Mouse (Mus musculus) intestine, embryonic 15.5 days (tissue): ENCODE results near the gene Sdc3. TPM values are rescaled to one million over a fixed set of nuclear protein-coding genes. Genes with fewer than 3 reads are reported as not detected.
A peak's percentile ranks its signal among the peaks of the same experiment; 100 is the strongest.

ENCODE experiments used
- ATAC-seq: fragments of 200-750 bp; cut with Nextera tagmentation; 2 replicates; pipeline ENCODE4 v1.8.0; 2017; ENCODE audit warnings: moderate TSS enrichment, moderate library complexity
- H3K27ac ChIP-seq: fragments of 300-500 bp; sonication (generic); 2 replicates; pipeline ENCODE4 v1.5.1; 2015; ENCODE audit warnings: mild to moderate bottlenecking, inconsistent platforms
- H3K27me3 ChIP-seq: fragments of 300-500 bp; sonication (generic); replicated peaks from 2 replicates; pipeline ENCODE4 v1.6.1; 2015; ENCODE audit warnings: inconsistent platforms
- H3K36me3 ChIP-seq: fragments of 300-500 bp; sonication (generic); 2 replicates; pipeline ENCODE4 v1.6.1; 2015; ENCODE audit warnings: inconsistent platforms
- H3K4me1 ChIP-seq: fragments of 300-500 bp; sonication (generic); replicated peaks from 2 replicates; pipeline ENCODE4 v1.6.1; 2015; ENCODE audit warnings: inconsistent platforms
- H3K4me2 ChIP-seq: fragments of 300-500 bp; sonication (generic); replicated peaks from 2 replicates; pipeline ENCODE4 v1.6.1; 2015; ENCODE audit warnings: mild to moderate bottlenecking, inconsistent platforms
- H3K4me3 ChIP-seq: fragments of 300-500 bp; sonication (generic); replicated peaks from 2 replicates; pipeline ENCODE4 v1.5.1; 2015; ENCODE audit warnings: inconsistent platforms
- H3K9ac ChIP-seq: fragments of 300-500 bp; sonication (generic); 2 replicates; pipeline ENCODE4 v1.6.1; 2015; ENCODE audit warnings: inconsistent platforms
- H3K9me3 ChIP-seq: fragments of 300-500 bp; sonication (generic); 2 replicates; pipeline ENCODE4 v1.6.1; 2016; ENCODE audit warnings: inconsistent platforms
- WGBS: fragments of 180-500 bp; shearing (Covaris S2); methylation state at CpG from one replicate; pipeline ENCODE4 v1.1.7; 2015; 5-methylcytosine and 5-hydroxymethylcytosine counted together
- polyA plus RNA-seq: library from polyadenylated mRNA; unstranded; fragments of >200 nt; fragmentation: Nextera tagmentation; extraction: Ambion mirVana; gene quantifications from 2 replicates; pipeline ENCODE4 v1.2.1, GENCODE M21; 2015

Sdc3 gene
- polyA plus RNA-seq, 1 experiment from 2014 or later: 20.3 TPM

DNA sequence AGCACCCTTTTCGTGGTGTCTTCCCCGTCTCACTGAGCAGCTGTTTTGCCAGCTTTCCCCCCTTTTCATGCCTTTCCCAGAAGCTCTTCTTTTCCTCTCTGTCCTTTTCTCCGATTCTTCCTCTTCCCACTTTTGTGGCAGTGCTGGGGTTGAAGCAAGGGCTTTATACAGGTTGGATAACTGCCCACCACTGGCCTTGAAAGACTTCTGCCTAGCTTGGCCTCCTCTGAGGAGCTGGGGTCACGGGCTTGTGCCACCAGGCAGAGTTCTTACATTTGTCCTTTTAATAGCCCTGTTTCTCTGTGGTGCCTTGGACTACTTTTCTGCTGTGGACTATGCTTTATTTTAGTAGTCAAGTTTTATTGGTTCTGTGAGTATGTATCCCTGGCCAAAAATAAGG lies 25.4 kb upstream of the Sdc3 start:
- H3K4me1 ChIP-seq: no peaks in the 10 kb centered on the region
- no peaks in the 10 kb centered on the region for H3K27me3 ChIP-seq
- H3K9ac ChIP-seq: no peak overlapping the region
- H3K4me2 ChIP-seq: no peak overlapping the region
- H3K9me3 ChIP-seq: no peaks in the 10 kb centered on the region
- 93% methylated on average over 4 of the region's 4 CpGs for WGBS
- no peak overlapping the region for H3K4me3 ChIP-seq
- peaks cover 56% of the 10 kb centered on the region for H3K36me3 ChIP-seq
- no peak overlapping the region for H3K27ac ChIP-seq
- no peak for ATAC-seq

DNA sequence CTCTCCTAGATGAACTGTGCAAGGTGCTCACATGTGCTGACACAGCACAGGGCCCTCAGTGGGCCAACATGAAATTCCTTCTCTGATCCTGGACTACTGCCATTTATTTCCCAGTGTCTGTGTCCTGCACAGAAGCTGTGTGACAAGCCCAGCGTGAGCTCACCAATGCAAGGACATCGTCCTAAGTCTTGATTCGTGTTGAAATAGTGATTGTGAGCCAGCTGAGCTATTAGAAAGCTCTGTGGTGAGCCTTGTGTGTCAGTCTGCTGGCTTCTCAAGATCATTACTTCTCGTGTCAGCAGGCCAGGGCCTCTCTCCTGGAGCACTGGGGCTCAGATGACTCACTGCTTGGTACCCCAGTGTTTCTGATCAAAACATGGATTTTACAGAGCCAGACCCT lies 18.4 kb upstream of the Sdc3 start:
- no peak overlapping the region for H3K4me2 ChIP-seq
- no peaks in the 10 kb centered on the region for H3K9me3 ChIP-seq
- H3K4me3 ChIP-seq: no peak overlapping the region
- H3K9ac ChIP-seq: no peak overlapping the region
- H3K27me3 ChIP-seq: no peaks in the 10 kb centered on the region
- H3K4me1 ChIP-seq: peaks cover 4% of the 10 kb centered on the region; the same call in 1 of the 2 replicates
- H3K27ac ChIP-seq: no peak overlapping the region
- no peak for ATAC-seq
- peaks cover 46% of the 10 kb centered on the region for H3K36me3 ChIP-seq
- WGBS: 88% methylated on average over 4 of the region's 4 CpGs

DNA sequence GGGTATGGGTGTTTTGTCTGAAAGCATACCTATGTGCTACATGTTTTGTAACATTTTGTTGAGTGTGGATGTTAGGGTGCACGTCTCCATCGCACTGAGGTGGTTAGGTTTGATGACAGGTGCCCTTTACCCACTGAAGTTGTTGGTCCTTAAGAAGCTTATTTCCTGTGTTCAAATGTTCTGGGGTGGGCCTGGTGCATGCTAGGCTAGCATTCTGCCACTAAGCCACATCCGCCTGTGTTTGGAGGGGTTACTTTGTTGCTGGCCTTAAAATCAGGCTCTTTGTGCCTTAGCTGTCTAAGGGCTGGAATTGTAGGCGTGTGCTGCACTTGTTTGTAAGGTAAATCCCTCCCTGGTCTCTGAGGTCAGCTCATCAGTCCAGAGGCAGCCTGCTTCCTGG lies 17.5 kb upstream of the Sdc3 start:
- Histone ChIP-seq H3K9ac (no peak overlapping the region), H3K4me1 (peaks cover 4% of the 10 kb centered on the region; the same call in 1 of the 2 replicates), H3K4me2 (no peak overlapping the region), H3K27ac (no peak overlapping the region), H3K36me3 (peaks cover 56% of the 10 kb centered on the region), H3K27me3 (no peaks in the 10 kb centered on the region), H3K9me3 (no peaks in the 10 kb centered on the region), H3K4me3 (no peak overlapping the region)
- no peak for ATAC-seq
- WGBS: 94% methylated on average over 4 of the region's 4 CpGs

DNA sequence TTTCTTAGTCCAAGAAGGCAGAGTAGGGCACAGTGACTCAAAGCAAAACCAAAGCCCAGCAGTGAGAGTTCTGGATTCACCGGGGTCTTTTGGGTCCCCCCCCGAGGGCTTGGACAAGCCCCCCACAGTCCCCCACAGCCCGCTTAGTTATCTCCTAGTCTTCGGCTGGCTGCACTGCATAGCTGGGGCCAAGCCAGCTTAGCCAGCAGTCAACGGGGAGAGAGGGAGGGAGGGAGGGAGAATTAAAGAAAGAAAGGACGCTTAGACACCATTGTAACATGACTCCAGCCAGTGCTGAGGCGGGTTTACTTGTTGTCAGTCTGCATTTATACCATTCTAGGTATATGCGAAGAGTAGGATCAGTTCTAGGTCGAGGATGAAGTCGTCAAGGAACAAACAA lies 14.7 kb upstream of the Sdc3 start:
- Histone ChIP-seq H3K9ac (no peak overlapping the region), H3K36me3 (peaks cover 48% of the 10 kb centered on the region), H3K4me3 (no peak overlapping the region), H3K4me1 (peaks cover 4% of the 10 kb centered on the region; the same call in 1 of the 2 replicates), H3K4me2 (no peak overlapping the region), H3K27ac (no peak overlapping the region), H3K27me3 (no peaks in the 10 kb centered on the region), H3K9me3 (no peaks in the 10 kb centered on the region)
- 51% methylated on average over 10 of the region's 10 CpGs for WGBS
- ATAC-seq: no peak

DNA sequence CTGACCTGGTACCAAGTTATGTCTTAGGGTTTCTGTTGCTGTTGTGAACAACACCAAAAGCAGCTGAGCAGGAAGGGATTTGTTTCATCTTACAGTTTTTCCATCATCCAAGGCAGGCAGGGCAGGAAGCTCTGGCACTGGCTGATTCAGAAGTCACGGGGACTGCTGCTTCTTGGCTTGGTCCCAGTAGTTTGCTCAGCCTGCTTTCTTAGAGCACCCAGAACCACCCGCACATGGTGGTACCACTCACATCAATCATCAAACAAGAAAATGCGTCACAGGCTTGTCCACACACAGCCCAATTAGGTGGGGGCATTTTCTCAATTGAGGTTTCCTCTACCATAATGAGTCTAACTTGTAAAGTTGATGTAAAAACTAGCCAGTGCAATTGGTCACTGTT lies 13.3 kb upstream of the Sdc3 start:
- H3K9ac ChIP-seq: no peak overlapping the region
- H3K4me3 ChIP-seq: no peak overlapping the region
- peaks cover 35% of the 10 kb centered on the region for H3K36me3 ChIP-seq
- H3K27ac ChIP-seq: no peak overlapping the region
- 74% methylated on average over 3 of the region's 3 CpGs for WGBS
- no peak overlapping the region for H3K4me2 ChIP-seq
- no peak for ATAC-seq
- no peaks in the 10 kb centered on the region for H3K27me3 ChIP-seq
- H3K4me1 ChIP-seq: peaks cover 4% of the 10 kb centered on the region; the same call in 1 of the 2 replicates
- no peaks in the 10 kb centered on the region for H3K9me3 ChIP-seq

DNA sequence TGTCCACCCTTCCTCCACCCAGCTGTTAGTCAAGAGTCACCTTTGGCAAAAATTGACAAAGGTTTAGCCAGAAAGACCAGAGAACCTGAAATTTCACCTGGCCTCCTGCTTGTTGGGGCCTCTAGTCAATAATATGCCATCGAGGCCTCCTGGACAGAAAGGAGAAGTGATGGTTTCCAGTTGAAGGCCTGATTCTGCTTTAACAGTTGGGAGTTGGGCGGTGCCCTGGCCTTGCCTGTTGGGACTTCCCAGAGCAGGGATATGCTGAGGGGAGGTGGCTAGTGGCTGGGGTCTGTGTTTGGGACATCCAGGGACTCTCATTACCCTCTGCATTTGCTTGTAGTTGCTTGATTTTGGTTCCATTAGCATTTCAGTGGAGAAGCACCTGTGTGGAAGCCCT lies 9.8 kb upstream of the Sdc3 start:
- Histone ChIP-seq H3K27ac (no peak overlapping the region), H3K27me3 (no peaks in the 10 kb centered on the region), H3K4me1 (peaks cover 3% of the 10 kb centered on the region; the same call in 1 of the 2 replicates), H3K9ac (no peak overlapping the region), H3K4me2 (no peak overlapping the region), H3K9me3 (no peaks in the 10 kb centered on the region), H3K4me3 (no peak overlapping the region), H3K36me3 (peaks cover 19% of the 10 kb centered on the region)
- no peak for ATAC-seq
- 96% methylated on average over 2 of the region's 2 CpGs for WGBS

DNA sequence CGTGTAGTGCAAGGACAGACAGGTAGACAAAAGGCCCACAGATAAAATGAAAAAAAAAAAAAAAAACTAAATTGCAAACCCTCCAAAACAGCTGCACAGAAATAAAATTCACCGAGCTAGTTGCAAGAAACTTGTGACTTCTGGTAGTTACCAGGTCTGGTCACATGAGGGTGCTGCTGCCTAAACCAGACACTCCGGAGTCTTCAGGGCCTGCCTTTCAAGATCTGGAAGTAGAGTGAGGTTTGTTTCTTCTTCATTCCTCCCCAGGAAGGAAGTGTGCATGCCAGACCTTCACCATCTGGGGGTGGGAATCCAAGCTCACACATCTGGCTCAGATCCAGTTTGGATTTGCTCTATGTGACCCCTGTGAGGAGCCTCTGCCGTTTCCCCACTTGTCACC lies 7.6 kb upstream of the Sdc3 start:
- no peaks in the 10 kb centered on the region for H3K27me3 ChIP-seq
- H3K9me3 ChIP-seq: no peaks in the 10 kb centered on the region
- H3K4me2 ChIP-seq: no peak overlapping the region
- 25% methylated on average over 4 of the region's 4 CpGs for WGBS
- no peak for ATAC-seq
- no peak overlapping the region for H3K9ac ChIP-seq
- H3K4me1 ChIP-seq: no peaks in the 10 kb centered on the region
- H3K27ac ChIP-seq: no peak overlapping the region
- peaks cover 7% of the 10 kb centered on the region; the same call in 1 of the 2 replicates for H3K36me3 ChIP-seq
- H3K4me3 ChIP-seq: no peak overlapping the region

DNA sequence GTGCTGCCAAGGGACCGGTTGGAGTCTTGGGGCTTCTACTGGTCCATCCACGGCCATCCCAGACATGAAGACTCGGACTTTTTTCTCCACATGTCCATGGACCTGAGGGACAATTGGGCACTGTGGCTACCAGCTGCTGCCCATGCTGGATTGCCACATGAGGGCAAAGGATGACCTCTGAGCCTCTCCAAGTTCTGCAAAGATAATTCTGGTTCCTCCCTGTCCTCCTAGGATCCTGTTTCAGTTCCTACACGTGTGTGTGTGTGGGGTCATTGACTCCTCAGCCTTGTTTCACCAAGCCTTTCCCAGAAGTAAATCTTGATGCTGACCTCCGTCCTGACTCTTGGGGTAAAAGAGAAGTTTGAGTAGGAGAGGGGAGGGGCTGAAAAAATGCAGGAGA lies 4.8 kb upstream of the Sdc3 start:
- no peaks in the 10 kb centered on the region for H3K36me3 ChIP-seq
- ATAC-seq: no peak
- 0 out of 2 replicates have a peak, but pooled peaks cover 4% of the 10 kb centered on the region for H3K27me3 ChIP-seq
- no peak overlapping the region for H3K27ac ChIP-seq
- H3K9me3 ChIP-seq: no peaks in the 10 kb centered on the region
- no peak overlapping the region for H3K4me2 ChIP-seq
- WGBS: 71% methylated on average over 5 of the region's 5 CpGs
- H3K4me1 ChIP-seq: peaks cover 4% of the 10 kb centered on the region; the same call in 1 of the 2 replicates
- no peak overlapping the region for H3K4me3 ChIP-seq
- H3K9ac ChIP-seq: no peak overlapping the region

DNA sequence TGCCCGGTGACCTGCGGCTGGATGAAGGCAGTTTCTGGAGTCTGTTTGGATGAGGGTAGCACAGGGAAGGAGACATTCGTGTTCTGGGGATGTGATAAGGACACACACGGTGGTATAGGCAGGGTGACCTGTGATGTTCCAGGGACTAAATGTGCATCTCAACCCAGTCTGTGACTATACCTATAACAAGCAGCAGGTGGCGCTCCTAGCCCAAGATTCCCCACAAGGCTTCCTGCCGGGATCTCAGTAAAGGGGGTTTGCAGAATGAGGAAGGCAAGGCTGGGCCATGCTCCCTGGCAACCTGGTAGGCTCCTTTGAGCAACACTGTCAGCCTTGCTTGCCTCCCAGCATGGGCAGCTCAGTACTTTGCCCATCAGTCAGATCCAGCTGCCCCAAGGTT lies 2.2 kb upstream of the Sdc3 start:
- Histone ChIP-seq H3K27me3 (0 out of 2 replicates have a peak, but pooled peaks cover 4% of the 10 kb centered on the region), H3K4me3 (no peak overlapping the region), H3K9me3 (no peaks in the 10 kb centered on the region), H3K27ac (no peak overlapping the region), H3K4me2 (no peak overlapping the region), H3K36me3 (no peaks in the 10 kb centered on the region), H3K9ac (no peak overlapping the region), H3K4me1 (peaks cover 16% of the 10 kb centered on the region)
- WGBS: 9% methylated on average over 6 of the region's 6 CpGs
- peak; percentile 35 for ATAC-seq

DNA sequence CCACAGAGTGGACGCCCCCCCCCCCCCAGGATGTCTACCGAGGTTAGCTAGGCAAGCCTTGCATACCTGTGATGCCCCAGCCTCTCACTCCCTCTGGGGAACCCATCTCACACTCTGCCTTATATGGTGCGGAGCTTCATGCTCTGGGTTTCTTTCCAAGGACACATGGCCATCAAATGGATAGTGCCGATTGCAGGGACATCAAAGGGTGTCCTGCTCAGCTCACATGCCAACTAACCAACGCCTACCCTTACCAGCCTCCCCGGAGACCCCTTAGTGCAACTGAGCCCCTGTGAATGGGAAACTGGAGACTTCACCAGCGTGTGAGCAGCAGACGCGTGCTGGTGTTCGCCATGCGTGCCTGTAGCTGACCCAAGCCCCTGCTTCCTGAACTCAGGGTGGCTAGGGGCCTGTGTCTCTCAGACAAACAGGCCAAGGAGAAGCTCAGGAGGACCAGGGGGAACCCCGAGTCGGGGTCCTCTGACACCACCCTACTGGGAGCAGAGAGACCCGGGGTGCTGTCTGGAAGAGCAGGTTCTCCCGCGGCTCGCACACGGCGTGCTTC lies 444 bp upstream of the Sdc3 start:
- ATAC-seq: peak; percentile 29
- Histone ChIP-seq H3K27me3 (0 out of 2 replicates have a peak, but pooled peaks cover 4% of the 10 kb centered on the region), H3K9ac (peak overlapping the region; percentile 85), H3K9me3 (no peaks in the 10 kb centered on the region), H3K27ac (0 out of 2 replicates have a peak overlapping the region, but pooled peaks have one; percentile 60), H3K4me2 (peak overlapping the region; percentile 98), H3K4me3 (peak overlapping the region; percentile 72), H3K4me1 (peaks cover 20% of the 10 kb centered on the region), H3K36me3 (no peaks in the 10 kb centered on the region)
- WGBS: 8% methylated on average over 19 of the region's 19 CpGs

DNA sequence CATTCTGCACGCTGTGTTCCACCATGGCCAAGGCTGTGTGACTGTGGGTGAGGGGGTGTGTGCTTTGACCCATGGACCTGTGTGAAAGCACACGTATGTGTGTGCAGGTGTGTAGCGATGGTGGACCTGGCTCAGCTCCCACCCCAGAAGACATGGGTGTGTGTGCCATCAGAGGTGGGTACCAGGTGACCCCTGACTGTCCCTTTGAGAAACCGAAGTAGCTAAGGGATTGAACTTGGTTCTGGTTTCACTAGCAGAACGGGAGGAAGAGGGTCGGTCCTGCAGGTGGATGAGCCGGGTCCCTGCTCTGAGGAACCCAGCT lies 804 bp downstream of the Sdc3 start:
- Histone ChIP-seq H3K4me3 (peak overlapping the region; percentile 72), H3K9ac (peak overlapping the region; percentile 85), H3K9me3 (no peaks in the 10 kb centered on the region), H3K4me1 (peaks cover 32% of the 10 kb centered on the region), H3K27me3 (0 out of 2 replicates have a peak, but pooled peaks cover 4% of the 10 kb centered on the region), H3K36me3 (no peaks in the 10 kb centered on the region), H3K4me2 (peak overlapping the region; percentile 98), H3K27ac (no peak overlapping the region)
- no peak for ATAC-seq
- 39% methylated on average over 7 of the region's 7 CpGs for WGBS

DNA sequence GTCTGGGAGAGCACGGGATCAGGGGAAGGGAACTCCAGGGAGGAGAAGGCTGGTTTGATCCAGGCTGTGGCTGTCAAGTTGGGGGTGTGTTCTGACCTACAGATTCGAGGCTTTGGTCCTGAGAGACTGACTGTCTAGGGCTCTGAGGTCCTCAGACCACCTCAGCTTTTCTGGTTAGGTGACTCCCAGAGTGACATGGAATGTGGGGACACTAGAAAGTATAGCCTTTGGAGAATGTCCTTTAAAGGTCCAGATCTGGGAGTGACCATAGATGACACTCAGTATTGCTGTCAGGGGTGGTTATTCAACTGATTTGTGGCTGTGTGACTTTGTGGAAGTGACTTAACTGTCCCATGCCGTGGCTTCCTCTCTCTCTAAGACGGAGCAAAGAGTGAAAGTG lies 2.4 kb downstream of the Sdc3 start:
- no peak for ATAC-seq

DNA sequence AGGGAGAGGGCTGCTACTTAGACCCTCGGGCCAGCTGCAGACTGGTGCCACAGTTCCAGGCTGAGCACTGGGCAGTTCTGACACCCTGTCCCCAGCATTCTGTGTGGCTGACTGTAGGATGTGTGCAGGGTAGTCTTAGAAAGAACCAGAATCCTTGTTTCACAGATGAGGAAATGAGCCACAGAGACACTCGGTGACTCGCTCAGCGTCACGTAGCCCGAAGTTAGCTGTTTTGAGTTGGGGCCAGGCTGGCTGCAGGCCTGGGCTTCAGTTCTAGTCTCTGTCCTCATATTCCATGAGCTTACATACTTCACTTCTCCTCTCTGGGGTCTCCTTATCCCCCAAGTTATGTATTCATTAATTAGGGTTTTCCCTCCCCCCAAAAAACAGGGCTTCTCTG lies 3.6 kb downstream of the Sdc3 start:
- Histone ChIP-seq H3K27me3 (0 out of 2 replicates have a peak, but pooled peaks cover 4% of the 10 kb centered on the region), H3K9ac (no peak overlapping the region), H3K36me3 (no peaks in the 10 kb centered on the region), H3K27ac (no peak overlapping the region), H3K4me2 (no peak overlapping the region), H3K4me1 (peaks cover 49% of the 10 kb centered on the region), H3K9me3 (no peaks in the 10 kb centered on the region), H3K4me3 (no peak overlapping the region)
- WGBS: 85% methylated on average over 6 of the region's 6 CpGs
- no peak for ATAC-seq

More for the DNA sequence above, 2.4 kb downstream of the Sdc3 start:
- H3K27me3 ChIP-seq: 0 out of 2 replicates have a peak, but pooled peaks cover 4% of the 10 kb centered on the region
- peak overlapping the region; percentile 30 for H3K4me2 ChIP-seq
- no peaks in the 10 kb centered on the region for H3K9me3 ChIP-seq
- H3K9ac ChIP-seq: no peak overlapping the region
- no peaks in the 10 kb centered on the region for H3K36me3 ChIP-seq
- 43% methylated on average over 4 of the region's 4 CpGs for WGBS
- no peak overlapping the region for H3K4me3 ChIP-seq
- H3K27ac ChIP-seq: no peak overlapping the region
- H3K4me1 ChIP-seq: peaks cover 47% of the 10 kb centered on the region
